Mouse (Mus musculus) lung, postnatal 0 days (tissue): ENCODE measurements around the gene Ubc. TPM values are rescaled to one million over a fixed set of nuclear protein-coding genes. Genes with fewer than 3 reads are reported as not detected.
"Not testable (repeated sequence)": the region's sequence is repeated elsewhere in the genome, so short reads cannot be mapped to it uniquely, and the experiment has no call there.

Experiments
- ATAC-seq: fragments of 200-750 bp; cut with Nextera tagmentation; 2 replicates; pipeline ENCODE4 v1.8.0; 2017; ENCODE audit warnings: moderate library complexity
- DNase-seq: peaks from one replicate; pipeline ENCODE4 v3.0.0-alpha.2; 2016; ENCODE audit warnings: low spot score
- H3K27ac ChIP-seq: fragments of 300-500 bp; sonication (generic); 2 replicates; pipeline ENCODE4 v1.5.1; 2014; ENCODE audit warnings: antibody characterized with exemption, mild to moderate bottlenecking, low read length, mixed read lengths
- H3K27me3 ChIP-seq: fragments of 300-500 bp; sonication (generic); replicated peaks from 2 replicates; pipeline ENCODE4 v1.6.1; 2014; ENCODE audit warnings: low read length, mixed read lengths; ENCODE audit not compliant: insufficient read depth
- H3K36me3 ChIP-seq: fragments of 300-500 bp; sonication (generic); 2 replicates; pipeline ENCODE4 v1.6.1; 2014; ENCODE audit warnings: low read length, mixed read lengths; ENCODE audit not compliant: insufficient read depth
- H3K4me1 ChIP-seq: fragments of 300-500 bp; sonication (generic); 2 replicates; pipeline ENCODE4 v1.6.1; 2014; ENCODE audit warnings: antibody characterized with exemption, low read depth, low read length, mixed read lengths; ENCODE audit not compliant: insufficient read depth
- H3K4me2 ChIP-seq: fragments of 300-500 bp; sonication (generic); replicated peaks from 2 replicates; pipeline ENCODE4 v1.6.1; 2014; ENCODE audit warnings: low read depth, mild to moderate bottlenecking, low read length, moderate library complexity, mixed read lengths
- H3K4me3 ChIP-seq: fragments of 300-500 bp; sonication (generic); 2 replicates; pipeline ENCODE4 v1.5.1; 2014; ENCODE audit warnings: low read depth, low read length
- H3K9ac ChIP-seq: fragments of 300-500 bp; sonication (generic); replicated peaks from 2 replicates; pipeline ENCODE4 v1.6.1; 2014; ENCODE audit warnings: low read depth, mild to moderate bottlenecking
- H3K9me3 ChIP-seq: fragments of 300-500 bp; sonication (generic); 2 replicates; pipeline ENCODE4 v1.6.1; 2016; ENCODE audit warnings: low read length, mixed read lengths
- CTCF ChIP-seq: IDR thresholded peaks from 2 replicates; pipeline ENCODE4 v1.5.1; 2016; ENCODE audit warnings: antibody characterized with exemption, mild to moderate bottlenecking
- EP300 ChIP-seq: IDR thresholded peaks from 2 replicates; pipeline ENCODE4 v1.6.1; 2016; ENCODE audit warnings: antibody characterized with exemption, mild to moderate bottlenecking, control low read depth
- WGBS: fragments of 180-500 bp; shearing (Covaris S2); extraction: QIAGEN DNeasy Blood & Tissue Kit; methylation state at CpG from one replicate; pipeline ENCODE4 v1.1.7; 2014; 5-methylcytosine and 5-hydroxymethylcytosine counted together
- polyA plus RNA-seq: library from polyadenylated mRNA; unstranded; fragments of >200 nt; fragmentation: Nextera tagmentation; extraction: Ambion mirVana; gene quantifications from 2 replicates; pipeline ENCODE4 v1.2.1, GENCODE M21; 2015

Gene Ubc
- polyA plus RNA-seq, 1 experiment from 2014 or later = 751 TPM

DNA sequence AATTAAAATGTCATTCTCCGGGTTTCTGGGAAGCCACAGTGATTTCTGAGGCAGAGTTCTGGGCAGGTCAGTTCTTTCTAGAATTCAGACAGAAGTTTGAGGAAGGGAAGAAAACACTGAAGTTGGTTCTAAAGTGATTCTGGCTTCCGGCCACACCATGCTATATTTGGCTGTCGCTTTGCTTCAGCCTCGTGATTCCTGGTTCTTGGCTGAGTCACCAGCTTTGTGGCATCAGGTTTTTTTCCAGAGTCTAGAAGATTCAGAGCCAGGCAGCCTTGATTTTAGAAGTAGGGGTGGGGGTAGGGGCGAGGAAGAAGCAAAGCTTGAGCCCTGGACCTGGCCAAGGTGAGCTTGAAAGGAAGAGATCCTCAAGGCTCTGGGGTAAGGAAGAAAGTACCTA lies 1.6 kb upstream of the Ubc start:
- ATAC-seq = no peak
- no peak overlapping the region for H3K9ac ChIP-seq
- H3K4me1 ChIP-seq = peaks cover 17% of the 10 kb centered on the region; the same call in 1 of the 2 replicates
- no peaks in the 10 kb centered on the region for H3K9me3 ChIP-seq
- 0 out of 2 replicates have a peak, but pooled peaks cover 5% of the 10 kb centered on the region for H3K36me3 ChIP-seq
- WGBS = 30% methylated on average over 5 of the region's 5 CpGs
- no peak overlapping the region for H3K4me3 ChIP-seq
- no peaks in the 10 kb centered on the region for H3K27me3 ChIP-seq
- TF ChIP-seq CTCF = no peak
- peak; percentile 82 for TF ChIP-seq EP300
- peak overlapping the region; percentile 37; the same call in 1 of the 2 replicates for H3K4me2 ChIP-seq
- H3K27ac ChIP-seq = peak overlapping the region; percentile 99
- DNase-seq = peak; percentile 95

GRCm38 (mm10) chr5:125390906-125391477 lies 990 bp upstream of the Ubc start:
- no peak for DNase-seq
- Histone ChIP-seq H3K9ac (no peak overlapping the region), H3K4me3 (no peak overlapping the region), H3K4me2 (no peak overlapping the region), H3K36me3 (peaks cover 5% of the 10 kb centered on the region; the same call in 1 of the 2 replicates), H3K9me3 (no peaks in the 10 kb centered on the region), H3K27ac (peak overlapping the region; percentile 99), H3K27me3 (no peaks in the 10 kb centered on the region), H3K4me1 (peaks cover 17% of the 10 kb centered on the region; the same call in 1 of the 2 replicates)
- 80% methylated on average over 3 of the region's 3 CpGs for WGBS
- TF ChIP-seq CTCF = no peak
- no peak for TF ChIP-seq EP300
- no peak for ATAC-seq

DNA sequence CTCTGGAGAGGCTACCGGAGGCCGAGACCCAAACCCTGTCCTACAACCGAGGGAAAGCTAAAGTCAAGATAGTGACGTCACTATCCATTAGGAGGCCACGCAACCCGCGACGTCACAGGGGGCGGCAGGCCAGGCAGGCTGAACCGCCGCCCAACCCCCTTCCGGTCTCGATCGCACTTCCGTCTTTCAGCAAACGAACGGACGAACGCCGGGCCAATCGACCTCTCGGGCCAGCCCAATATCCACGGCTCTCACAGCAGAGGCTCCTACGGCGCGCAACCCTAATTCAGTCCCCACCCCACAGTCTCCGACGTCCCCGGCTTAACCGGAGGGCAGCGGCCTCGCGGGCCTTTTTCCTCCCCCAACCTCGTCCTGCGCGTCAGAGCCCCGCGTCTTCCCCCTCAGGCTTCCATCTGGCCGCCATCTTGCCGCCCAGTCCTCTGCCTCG lies 847 bp downstream of the Ubc start, which contains the start of gene Gm10382:
Gene Gm10382, plus strand, starts transcription at position 192 of the 448 bp plus-strand sequence.
- Histone ChIP-seq H3K9me3 (no peaks in the 10 kb centered on the region), H3K27ac (peak within 1 kb of the TSS; percentile 99), H3K4me3 (peak within 1 kb of the TSS; percentile 99), H3K4me1 (peaks cover 11% of the 10 kb centered on the region; the same call in 1 of the 2 replicates), H3K9ac (peak within 1 kb of the TSS; percentile 100), H3K4me2 (peak within 1 kb of the TSS; percentile 89), H3K36me3 (peaks cover 15% of the 10 kb centered on the region; the same call in 1 of the 2 replicates), H3K27me3 (no peaks in the 10 kb centered on the region)
- WGBS = under 1% methylated on average over 38 of the region's 41 CpGs
- ATAC-seq (peak; percentile 33), DNase-seq (peak; percentile 96)
- TF ChIP-seq EP300 (0 out of 2 replicates have a peak, but pooled peaks have one; percentile 5), CTCF (no peak)

DNA sequence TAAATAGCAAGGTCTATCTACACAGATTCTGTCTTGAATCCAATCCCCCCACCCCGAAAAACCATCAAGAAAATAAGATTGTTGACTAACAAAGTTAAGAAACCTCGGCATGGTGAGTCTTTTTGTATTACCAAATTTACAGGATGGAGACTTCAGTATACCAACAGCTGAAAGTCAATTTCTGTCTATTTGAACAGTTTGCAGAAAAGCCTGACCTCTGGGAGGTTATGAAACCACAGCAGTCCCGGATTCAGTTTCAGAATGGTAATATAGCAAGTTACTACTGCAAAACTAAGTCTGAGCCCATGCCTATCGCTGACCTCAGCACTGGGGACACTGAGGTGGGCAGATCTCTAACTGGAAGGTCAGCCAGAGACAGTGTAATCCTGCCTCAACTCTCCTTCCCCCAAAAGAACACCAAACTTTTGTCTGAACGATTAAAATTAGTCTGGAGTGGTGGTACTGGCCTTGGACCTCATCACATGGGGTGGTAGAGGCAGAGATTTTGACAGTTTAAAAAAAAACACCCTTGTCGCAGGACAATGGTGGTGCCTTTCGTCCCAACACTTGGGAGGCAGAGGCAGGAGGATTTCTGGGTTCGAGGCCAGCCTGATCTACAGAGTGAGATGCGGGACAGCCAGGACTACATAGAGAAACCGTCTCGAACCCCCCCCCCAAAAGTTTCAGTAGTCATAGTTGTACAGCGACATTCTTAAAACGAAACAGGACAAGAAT lies 1.5 kb downstream of the Ubc start:
- TF ChIP-seq EP300 (no peak), CTCF (no peak)
- 17% methylated on average over 13 of the region's 13 CpGs for WGBS
- Histone ChIP-seq H3K36me3 (peaks cover 15% of the 10 kb centered on the region; the same call in 1 of the 2 replicates), H3K4me3 (peak overlapping the region; percentile 99), H3K4me2 (peak overlapping the region; percentile 89), H3K9ac (peak overlapping the region; percentile 100), H3K27ac (peak overlapping the region; percentile 99), H3K27me3 (no peaks in the 10 kb centered on the region), H3K9me3 (no peaks in the 10 kb centered on the region), H3K4me1 (peaks cover 8% of the 10 kb centered on the region; the same call in 1 of the 2 replicates)
- no peak for DNase-seq
- ATAC-seq = no peak

DNA sequence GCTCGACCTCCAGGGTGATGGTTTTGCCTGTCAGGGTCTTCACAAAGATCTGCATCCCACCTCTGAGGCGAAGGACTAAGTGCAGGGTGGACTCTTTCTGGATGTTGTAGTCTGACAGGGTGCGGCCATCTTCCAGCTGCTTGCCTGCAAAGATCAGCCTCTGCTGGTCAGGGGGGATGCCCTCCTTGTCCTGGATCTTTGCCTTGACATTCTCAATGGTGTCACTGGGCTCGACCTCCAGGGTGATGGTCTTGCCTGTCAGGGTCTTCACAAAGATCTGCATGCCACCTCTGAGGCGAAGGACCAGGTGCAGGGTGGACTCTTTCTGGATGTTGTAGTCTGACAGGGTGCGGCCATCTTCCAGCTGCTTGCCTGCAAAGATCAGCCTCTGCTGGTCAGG lies 2.7 kb downstream of the Ubc start:
- not testable (repeated sequence) for H3K27ac ChIP-seq, H3K4me3 ChIP-seq, H3K9me3 ChIP-seq, H3K27me3 ChIP-seq, H3K9ac ChIP-seq, H3K4me1 ChIP-seq, H3K4me2 ChIP-seq, DNase-seq, ATAC-seq
- WGBS = 85% methylated on average over 4 of the region's 6 CpGs
- peaks cover 15% of the 10 kb centered on the region; the same call in 1 of the 2 replicates for H3K36me3 ChIP-seq

GRCm38 (mm10) chr5:125385215-125385940 lies 4.6 kb downstream of the Ubc start:
- Histone ChIP-seq H3K27ac (no peak overlapping the region), H3K9me3 (no peaks in the 10 kb centered on the region), H3K36me3 (peaks cover 15% of the 10 kb centered on the region; the same call in 1 of the 2 replicates), H3K4me1 (peaks cover under 1% of the 10 kb centered on the region; the same call in 1 of the 2 replicates), H3K4me3 (peak overlapping the region; percentile 17; the same call in 1 of the 2 replicates), H3K9ac (no peak overlapping the region), H3K4me2 (peak overlapping the region; percentile 36), H3K27me3 (no peaks in the 10 kb centered on the region)
- DNase-seq (no peak), ATAC-seq (no peak)
- 49% methylated on average over 8 of the region's 8 CpGs for WGBS
- TF ChIP-seq EP300 (no peak), CTCF (no peak; the same call in 1 of the 2 replicates)
